ENCODE assay signal across 13 mouse cellular contexts in genomic region chr19:38003671-38004521, GRCm38 (mm10). TPM values are rescaled to one million over a fixed set of nuclear protein-coding genes. Genes with fewer than 3 reads are reported as not detected.
A peak's percentile ranks its signal among the peaks of the same experiment; 100 is the strongest.
DNase-seq lines count a peak whose midpoint lies in the region; ATAC-seq and TF ChIP-seq lines count a peak whose summit lies in the region.
"Had no signal": no experiment of that assay in that cellular context is flagged by ENCODE, and none has a peak within 500 bp of the region (broad histone marks: within the 10 kb centered on the region; RNA-seq: fewer than 3 reads in every experiment).

No protein-coding gene starts in this region.

- no peak overlapping the region for H3K4me3 ChIP-seq in kidney, embryonic 16.5 days (ENCODE audit: low read length)
- H3K4me3 ChIP-seq in embryonic facial prominence, embryonic 15.5 days (replicated peaks) = no peak overlapping the region
- H3K4me3 ChIP-seq in intestine, postnatal 0 days (ENCODE audit: low read depth, low read length) = no peak overlapping the region
- H3K4me3 ChIP-seq in stomach, embryonic 14.5 days (ENCODE audit: low read depth, low read length) = no peak overlapping the region
- H3K4me3 ChIP-seq in hindbrain, embryonic 16.5 days (ENCODE audit: low read length) = no peak overlapping the region
- no peak overlapping the region for H3K4me3 ChIP-seq in left cerebral cortex, adult 2 months
- H3K4me3 ChIP-seq: hindbrain, embryonic 12.5 days; neural tube, embryonic 13.5 days had no signal

- peaks cover 16% of the 10 kb centered on the region; the same call in 1 of the 2 replicates for H3K4me1 ChIP-seq in kidney, embryonic 16.5 days (ENCODE audit: insufficient read depth, low read length)
- H3K4me1 ChIP-seq in embryonic facial prominence, embryonic 15.5 days = peaks cover 13% of the 10 kb centered on the region; the same call in 1 of the 2 replicates
- no peaks in the 10 kb centered on the region for H3K4me1 ChIP-seq in intestine, postnatal 0 days (replicated peaks; ENCODE audit: control insufficient read depth, insufficient read depth, low read length)
- H3K4me1 ChIP-seq in stomach, embryonic 14.5 days (ENCODE audit: control insufficient read depth, insufficient read depth, low read length) = peaks cover 13% of the 10 kb centered on the region
- H3K4me1 ChIP-seq in hindbrain, embryonic 16.5 days (ENCODE audit: control insufficient read depth, insufficient read depth, low read depth, low read length) = no peaks in the 10 kb centered on the region

- H3K27ac ChIP-seq in kidney, embryonic 16.5 days (ENCODE audit: low read length) = peak overlapping the region; percentile 62
- peak overlapping the region; percentile 60; the same call in 1 of the 2 replicates for H3K27ac ChIP-seq in embryonic facial prominence, embryonic 15.5 days (replicated peaks)
- peak overlapping the region; percentile 50; the same call in 1 of the 2 replicates for H3K27ac ChIP-seq in intestine, postnatal 0 days (ENCODE audit: low read depth, low read length)
- peak overlapping the region; percentile 39 for H3K27ac ChIP-seq in stomach, embryonic 14.5 days (ENCODE audit: low read length)
- no peak overlapping the region for H3K27ac ChIP-seq in hindbrain, embryonic 16.5 days (ENCODE audit: low read depth, low read length)
- no peak overlapping the region for H3K27ac ChIP-seq in left cerebral cortex, adult 2 months
- H3K27ac ChIP-seq: hindbrain, embryonic 12.5 days; neural tube, embryonic 13.5 days had no signal

- H3K9ac ChIP-seq in kidney, embryonic 16.5 days (replicated peaks; ENCODE audit: low read length) = no peak overlapping the region
- no peak overlapping the region for H3K9ac ChIP-seq in embryonic facial prominence, embryonic 15.5 days
- H3K9ac ChIP-seq in intestine, postnatal 0 days (ENCODE audit: low read depth, low read length) = no peak overlapping the region
- no peak overlapping the region for H3K9ac ChIP-seq in stomach, embryonic 14.5 days (replicated peaks; ENCODE audit: low read depth, low read length)
- H3K9ac ChIP-seq in hindbrain, embryonic 16.5 days (ENCODE audit: low read depth, low read length) = no peak overlapping the region
- H3K9ac ChIP-seq: hindbrain, embryonic 12.5 days; neural tube, embryonic 13.5 days had no signal

- WGBS in kidney, embryonic 16.5 days = 58% methylated on average over 24 of the region's 24 CpGs
- 68% methylated on average over 24 of the region's 24 CpGs for WGBS in embryonic facial prominence, embryonic 15.5 days
- 38% methylated on average over 24 of the region's 24 CpGs for WGBS in intestine, postnatal 0 days
- 36% methylated on average over 24 of the region's 24 CpGs for WGBS in stomach, embryonic 14.5 days
- WGBS in hindbrain, embryonic 16.5 days = 80% methylated on average over 24 of the region's 24 CpGs

- no peak for DNase-seq in kidney, adult 11 months
- no peak for DNase-seq in layer of hippocampus, postnatal 10 days (ENCODE audit: low spot score in 2 of 2)
- DNase-seq in left cerebral cortex, adult 2 months (ENCODE audit: extremely low spot score in 1 of 2, low spot score in 2 of 2) = no peak
- DNase-seq: adrenal gland, postnatal 10 days; liver had no signal

- no peak overlapping the region for H3K4me2 ChIP-seq in kidney, embryonic 16.5 days (replicated peaks; ENCODE audit: low read depth, low read length)
- no peak overlapping the region for H3K4me2 ChIP-seq in embryonic facial prominence, embryonic 15.5 days (replicated peaks)
- H3K4me2 ChIP-seq in intestine, postnatal 0 days (replicated peaks; ENCODE audit: low read depth) = 0 out of 2 replicates have a peak overlapping the region, but pooled peaks have one; percentile 9
- H3K4me2 ChIP-seq in stomach, embryonic 14.5 days (replicated peaks; ENCODE audit: low read depth, low read length) = no peak overlapping the region
- no peak overlapping the region for H3K4me2 ChIP-seq in hindbrain, embryonic 16.5 days (ENCODE audit: low read length)
- H3K4me2 ChIP-seq: hindbrain, embryonic 12.5 days; neural tube, embryonic 13.5 days had no signal

- H3K36me3 ChIP-seq in kidney, embryonic 16.5 days (ENCODE audit: insufficient read depth, low read length) = no peaks in the 10 kb centered on the region
- H3K36me3 ChIP-seq in embryonic facial prominence, embryonic 15.5 days = no peaks in the 10 kb centered on the region
- no peaks in the 10 kb centered on the region for H3K36me3 ChIP-seq in intestine, postnatal 0 days (ENCODE audit: control insufficient read depth, insufficient read depth)
- no peaks in the 10 kb centered on the region for H3K36me3 ChIP-seq in stomach, embryonic 14.5 days (ENCODE audit: control insufficient read depth, insufficient read depth, low read length)
- H3K36me3 ChIP-seq in hindbrain, embryonic 16.5 days (ENCODE audit: control insufficient read depth, insufficient read depth, low read length) = no peaks in the 10 kb centered on the region
- H3K36me3 ChIP-seq: hindbrain, embryonic 12.5 days; neural tube, embryonic 13.5 days had no signal

- no peaks in the 10 kb centered on the region for H3K27me3 ChIP-seq in kidney, embryonic 16.5 days (ENCODE audit: insufficient read depth, low read length)
- no peaks in the 10 kb centered on the region for H3K27me3 ChIP-seq in embryonic facial prominence, embryonic 15.5 days
- H3K27me3 ChIP-seq in intestine, postnatal 0 days (replicated peaks; ENCODE audit: control insufficient read depth, insufficient read depth, low read length) = no peaks in the 10 kb centered on the region
- H3K27me3 ChIP-seq in stomach, embryonic 14.5 days (ENCODE audit: control insufficient read depth, insufficient read depth, low read length) = no peaks in the 10 kb centered on the region
- H3K27me3 ChIP-seq in hindbrain, embryonic 16.5 days (replicated peaks; ENCODE audit: control insufficient read depth, insufficient read depth, low read length) = no peaks in the 10 kb centered on the region
- H3K27me3 ChIP-seq: CH12.LX; hindbrain, embryonic 12.5 days; neural tube, embryonic 13.5 days had no signal

- no peak for TF ChIP-seq CTCF in intestine, postnatal 0 days (IDR thresholded peaks at IDR 0.05; ENCODE audit: low read depth)
- no peak for TF ChIP-seq CTCF in left cerebral cortex, adult 2 months (IDR thresholded peaks at IDR 0.05)

- ATAC-seq in kidney, embryonic 16.5 days (ENCODE audit: low FRiP score, low TSS enrichment) = no peak
- no peak for ATAC-seq in embryonic facial prominence, embryonic 15.5 days (ENCODE audit: insufficient number of reproducible peaks, low FRiP score, low TSS enrichment, low read depth)
- 0 out of 2 replicates have a peak, but pooled peaks have one; percentile 25 for ATAC-seq in intestine, postnatal 0 days
- ATAC-seq in stomach, embryonic 14.5 days (ENCODE audit: insufficient number of reproducible peaks, insufficient read depth, low FRiP score, low read depth) = 0 out of 2 replicates have a peak, but pooled peaks have one; percentile 46
- ATAC-seq in hindbrain, embryonic 16.5 days = no peak

- intact Hi-C loops in left cerebral cortex, adult 2 months (cut with DNase I) = loop anchor here (5.0 kb wide), 1 partner anchor 48 kb away; no protein-coding TSS in a partner anchor

- no peaks in the 10 kb centered on the region for H3K9me3 ChIP-seq in kidney, embryonic 16.5 days (ENCODE audit: low read length)
- no peaks in the 10 kb centered on the region for H3K9me3 ChIP-seq in embryonic facial prominence, embryonic 15.5 days (replicated peaks)
- H3K9me3 ChIP-seq in intestine, postnatal 0 days (ENCODE audit: control insufficient read depth) = no peaks in the 10 kb centered on the region
- H3K9me3 ChIP-seq in stomach, embryonic 14.5 days (ENCODE audit: control insufficient read depth, low read depth, low read length) = no peaks in the 10 kb centered on the region
- H3K9me3 ChIP-seq in hindbrain, embryonic 16.5 days (ENCODE audit: control insufficient read depth, low read length) = no peaks in the 10 kb centered on the region
- H3K9me3 ChIP-seq: hindbrain, embryonic 12.5 days; neural tube, embryonic 13.5 days had no signal

RNA-seq across cellular contexts. Expression of gene Myof, which starts 39.5 kb away (rescaled TPM):
- 20.9 and 21.0 TPM in 2 replicates for polyA plus RNA-seq in kidney, embryonic 16.5 days (2015; fragmentation: Nextera tagmentation; extraction: Ambion mirVana)
- 16.2 and 17.4 TPM in 2 replicates for polyA plus RNA-seq in embryonic facial prominence, embryonic 15.5 days (2015; fragmentation: Nextera tagmentation; extraction: Ambion mirVana)
- 5.9 and 6.6 TPM in 2 replicates for polyA plus RNA-seq in intestine, postnatal 0 days (2015; fragmentation: Nextera tagmentation; extraction: Ambion mirVana)
- 22.7 and 25.1 TPM in 2 replicates for polyA plus RNA-seq in stomach, embryonic 14.5 days (2014; fragmentation: Nextera tagmentation; extraction: Ambion mirVana)
- total RNA-seq in layer of hippocampus, postnatal 10 days (2021) = 1 to 10 TPM; 6.6 to 8.0 TPM
- polyA plus RNA-seq in hindbrain, embryonic 16.5 days (2015; fragmentation: Nextera tagmentation; extraction: Ambion mirVana) = 1.6 and 2.8 TPM in 2 replicates
- total RNA-seq in left cerebral cortex, adult 2 months (2021) = 1 to 10 TPM; 4.0 to 8.0 TPM

RNA-seq across cellular contexts. Expression of gene Cep55, which starts 50.9 kb away (rescaled TPM):
- polyA plus RNA-seq in kidney, embryonic 16.5 days (2015; fragmentation: Nextera tagmentation; extraction: Ambion mirVana) = 28.2 and 30.3 TPM in 2 replicates
- 17.6 and 18.1 TPM in 2 replicates for polyA plus RNA-seq in embryonic facial prominence, embryonic 15.5 days (2015; fragmentation: Nextera tagmentation; extraction: Ambion mirVana)
- 7.1 and 8.2 TPM in 2 replicates for polyA plus RNA-seq in intestine, postnatal 0 days (2015; fragmentation: Nextera tagmentation; extraction: Ambion mirVana)
- 28.5 and 33.3 TPM in 2 replicates for polyA plus RNA-seq in stomach, embryonic 14.5 days (2014; fragmentation: Nextera tagmentation; extraction: Ambion mirVana)
- 1 to 10 TPM; 1.9 to 2.1 TPM for total RNA-seq in layer of hippocampus, postnatal 10 days (2021)
- polyA plus RNA-seq in hindbrain, embryonic 16.5 days (2015; fragmentation: Nextera tagmentation; extraction: Ambion mirVana) = 5.4 and 6.5 TPM in 2 replicates
- total RNA-seq in left cerebral cortex, adult 2 months (2021) = under 1 TPM; 0.35 to 0.38 TPM

Comparison
In these comparisons a context has a peak if more than half of its experiments do, and no peak if none do; other contexts are left out.
1. ATAC-seq: peak in intestine, postnatal 0 days (single experiment) and stomach, embryonic 14.5 days (single experiment); none in kidney, embryonic 16.5 days (single experiment), embryonic facial prominence, embryonic 15.5 days (single experiment) and hindbrain, embryonic 16.5 days (single experiment).
2. H3K27ac ChIP-seq: peak in kidney, embryonic 16.5 days (single experiment), embryonic facial prominence, embryonic 15.5 days (single experiment), intestine, postnatal 0 days (single experiment) and stomach, embryonic 14.5 days (single experiment); none in hindbrain, embryonic 16.5 days (single experiment) and left cerebral cortex, adult 2 months (single experiment).